Comparison of ENCODE assay signal across 28 mouse cellular contexts in the genomic region with DNA sequence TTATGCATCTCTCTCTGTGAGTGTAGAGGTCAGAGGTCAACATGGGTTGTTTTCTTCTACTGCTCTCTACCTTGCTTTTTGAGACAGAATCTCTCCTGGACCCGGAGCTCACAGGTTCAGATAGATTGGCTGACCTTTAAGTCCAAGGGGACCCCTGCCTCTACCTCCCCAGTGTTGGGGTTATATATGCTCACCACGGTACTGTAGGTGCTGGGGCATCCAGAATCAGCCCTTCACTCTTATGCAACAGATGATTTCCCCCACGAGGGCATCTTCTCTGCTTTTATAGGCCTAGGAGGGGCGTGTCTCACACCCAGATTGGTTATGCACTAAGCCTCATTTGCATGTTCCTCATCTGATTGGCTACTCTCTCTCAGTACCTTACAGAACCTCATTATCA.
"Had no signal": no experiment of that assay in that cellular context is flagged by ENCODE, and none has a peak within 500 bp of the region (broad histone marks: within the 10 kb centered on the region; RNA-seq: fewer than 3 reads in every experiment).

No protein-coding gene starts in this region.

- DNase-seq: cerebellum, adult 2 months; cerebellum, adult 8-10 months; cerebellum, adult 9-10 months; cerebellum, adult 9-11 months; cerebellum, postnatal 10 days; cerebellum, postnatal 14 days; cerebellum, postnatal 25 days; cerebellum, postnatal 36 days; embryo, embryonic 11 days; forebrain, postnatal 0 days; gastrocnemius, adult 2 months; gastrocnemius, postnatal 10 days; gastrocnemius, postnatal 14 days; gastrocnemius, postnatal 25 days; gastrocnemius, postnatal 36 days; heart, adult 18-20 months; heart, adult 2 months had no signal

- H3K4me2 ChIP-seq: embryonic facial prominence, embryonic 12.5 days; embryonic facial prominence, embryonic 13.5 days; embryonic facial prominence, embryonic 15.5 days; forebrain, embryonic 12.5 days; forebrain, embryonic 13.5 days; forebrain, embryonic 15.5 days had no signal

- H3K9ac ChIP-seq: embryonic facial prominence, embryonic 12.5 days; embryonic facial prominence, embryonic 13.5 days; embryonic facial prominence, embryonic 15.5 days; forebrain, embryonic 12.5 days; forebrain, embryonic 13.5 days; forebrain, embryonic 15.5 days; forebrain, postnatal 0 days had no signal

- H3K9me3 ChIP-seq: embryonic facial prominence, embryonic 10.5 days; embryonic facial prominence, embryonic 12.5 days; embryonic facial prominence, embryonic 13.5 days; embryonic facial prominence, embryonic 15.5 days; forebrain, embryonic 10.5 days; forebrain, embryonic 12.5 days; forebrain, embryonic 13.5 days; forebrain, embryonic 15.5 days had no signal

- ATAC-seq: forebrain, embryonic 13.5 days; forebrain, embryonic 14.5 days; forebrain, embryonic 15.5 days; forebrain, embryonic 16.5 days; forebrain, postnatal 0 days had no signal

- H3K27ac ChIP-seq: embryonic facial prominence, embryonic 10.5 days; embryonic facial prominence, embryonic 12.5 days; embryonic facial prominence, embryonic 13.5 days; embryonic facial prominence, embryonic 15.5 days; forebrain, embryonic 10.5 days; forebrain, embryonic 12.5 days; forebrain, embryonic 13.5 days; forebrain, embryonic 15.5 days; gastrocnemius, adult 2 months; heart, adult 2 months had no signal

- H3K27me3 ChIP-seq: embryonic facial prominence, embryonic 12.5 days; embryonic facial prominence, embryonic 13.5 days; embryonic facial prominence, embryonic 15.5 days; forebrain, embryonic 12.5 days; forebrain, embryonic 13.5 days; forebrain, embryonic 15.5 days had no signal

- H3K4me1 ChIP-seq: embryonic facial prominence, embryonic 15.5 days; forebrain, embryonic 10.5 days; forebrain, embryonic 12.5 days; forebrain, embryonic 13.5 days; forebrain, embryonic 15.5 days had no signal

- H3K36me3 ChIP-seq: embryonic facial prominence, embryonic 10.5 days; embryonic facial prominence, embryonic 12.5 days; embryonic facial prominence, embryonic 13.5 days; embryonic facial prominence, embryonic 15.5 days; forebrain, embryonic 10.5 days; forebrain, embryonic 12.5 days; forebrain, embryonic 15.5 days had no signal

- H3K4me3 ChIP-seq: embryonic facial prominence, embryonic 10.5 days; embryonic facial prominence, embryonic 12.5 days; embryonic facial prominence, embryonic 13.5 days; embryonic facial prominence, embryonic 15.5 days; erythroblast, embryonic 14.5 days; forebrain, embryonic 10.5 days; forebrain, embryonic 12.5 days; forebrain, embryonic 13.5 days; forebrain, embryonic 15.5 days; gastrocnemius, adult 2 months; heart, adult 2 months had no signal
